Mouse (Mus musculus): ENCODE measurements around the gene Spsb1. TPM values are rescaled to one million over a fixed set of nuclear protein-coding genes. Genes with fewer than 3 reads are reported as not detected.

Spsb1 gene
- total and polyA plus RNA-seq, 3 experiments: 0.04 to 0.19 (median 0.07) TPM

DNA sequence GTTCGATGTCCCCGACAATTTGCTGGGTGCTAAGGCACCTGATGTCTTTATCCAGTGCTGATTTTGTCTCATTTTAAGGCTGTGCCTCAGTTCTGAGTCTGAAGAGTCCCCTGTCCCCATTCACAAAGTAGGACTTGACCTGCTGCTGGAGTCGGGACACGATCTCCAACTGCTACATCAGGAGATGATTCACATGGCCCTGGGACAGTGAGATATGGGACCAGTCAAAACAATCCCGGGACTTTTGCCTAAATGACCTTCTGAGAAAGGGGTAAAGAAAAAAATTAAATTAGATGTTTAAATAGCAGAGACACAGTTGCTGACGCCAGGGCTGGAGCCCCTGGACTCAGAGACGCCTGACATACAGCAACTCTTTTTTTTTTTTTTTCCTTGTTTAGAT lies 21.8 kb downstream of the Spsb1 start:
- peaks cover 2 to 9% of the 10 kb centered on the region in 2 experiments for H3K4me1 ChIP-seq (ENCODE audit: control insufficient read depth in 1 of 2, insufficient read depth in 2 of 2)
- no peak overlapping the region for H3K4me3 ChIP-seq (replicated peaks in 1 of 3; ENCODE audit: low read depth in 2 of 3, low read length in 2 of 3, poor library complexity in 1 of 3)
- dilution Hi-C loops (cut with MboI; ENCODE audit: extremely low pct_ligation_motif_present, extremely low pct_unique_long_range_greater_than_20kb, low sequenced_read_pairs) (no loop called here), in situ Hi-C loops (cut with MboI; ENCODE audit: low pct_ligation_motif_present, low pct_unique_long_range_greater_than_20kb, low sequenced_read_pairs) (no loop called here)
- DNase-seq (ENCODE audit: extremely low read depth): no peak
- H3K9me3 ChIP-seq (replicated peaks; ENCODE audit: low read length): peaks cover 12% of the 10 kb centered on the region
- no peak overlapping the region for H3K4me2 ChIP-seq (ENCODE audit: insufficient read depth, low read depth, poor library complexity, severe bottlenecking)
- no peak overlapping the region for H3K9ac ChIP-seq (ENCODE audit: insufficient read depth, low read depth)
- no peaks in the 10 kb centered on the region for H3K79me2 ChIP-seq (replicated peaks; ENCODE audit: control insufficient read depth, extremely low read depth, insufficient read depth, poor library complexity, severe bottlenecking)
- TF ChIP-seq JUND (conservative IDR thresholded peaks at IDR 0.05; ENCODE audit: low read depth, low read length): no peak
- TF ChIP-seq MAX (IDR thresholded peaks at IDR 0.05; ENCODE audit: low read length): no peak
- TF ChIP-seq SIN3A (IDR thresholded peaks at IDR 0.05; ENCODE audit: low read length): no peak
- TF ChIP-seq TBP (conservative IDR thresholded peaks at IDR 0.05; ENCODE audit: low read depth, low read length): no peak
- TF ChIP-seq BHLHE40 (IDR thresholded peaks at IDR 0.05; ENCODE audit: low read depth, low read length): no peak
- no peak for TF ChIP-seq CHD2 (IDR thresholded peaks at IDR 0.05; ENCODE audit: low read length)
- TF ChIP-seq MAZ (IDR thresholded peaks at IDR 0.05; ENCODE audit: low read depth, low read length): no peak
- no peak for TF ChIP-seq MYC (IDR thresholded peaks at IDR 0.05; ENCODE audit: low read depth, low read length)
- no peak for TF ChIP-seq MEF2A (IDR thresholded peaks at IDR 0.05; ENCODE audit: borderline replicate concordance, low read depth, low read length)
- TF ChIP-seq ZC3H11A (IDR thresholded peaks at IDR 0.05; ENCODE audit: low read depth, low read length): no peak
- TF ChIP-seq ZNF384 (IDR thresholded peaks at IDR 0.05; ENCODE audit: low read depth, low read length): no peak
- TF ChIP-seq E2F4 (IDR thresholded peaks at IDR 0.05; ENCODE audit: insufficient replicate concordance, low read depth, low read length): no peak
- no peak for TF ChIP-seq ZMIZ1 (IDR thresholded peaks at IDR 0.05; ENCODE audit: low read depth, low read length)
- no peak for TF ChIP-seq USF2 (conservative IDR thresholded peaks at IDR 0.05; ENCODE audit: low read depth, low read length)
- TF ChIP-seq POLR2A (IDR thresholded peaks at IDR 0.05; ENCODE audit: low read depth, low read length): no peak
- TF ChIP-seq CTCF (conservative IDR thresholded peaks at IDR 0.05 in 1 of 2, IDR thresholded peaks at IDR 0.05 in 1 of 2; ENCODE audit: low read depth in 2 of 2, low read length in 2 of 2): no peak
- TF ChIP-seq PAX5 (IDR thresholded peaks at IDR 0.05; ENCODE audit: low read length): no peak
- no peak for TF ChIP-seq ELF1 (IDR thresholded peaks at IDR 0.05; ENCODE audit: low read depth, low read length)
- no peak for TF ChIP-seq TCF12 (IDR thresholded peaks at IDR 0.05; ENCODE audit: low read depth, low read length)
- H3K27ac ChIP-seq (ENCODE audit: insufficient read depth, low read depth): no peak overlapping the region
- H3K36me3 ChIP-seq (replicated peaks in 1 of 2; ENCODE audit: control insufficient read depth in 1 of 2, insufficient read depth in 1 of 2, low read length in 1 of 2): no peaks in the 10 kb centered on the region
- H3K27me3 ChIP-seq (replicated peaks): peaks cover 74% of the 10 kb centered on the region

DNA sequence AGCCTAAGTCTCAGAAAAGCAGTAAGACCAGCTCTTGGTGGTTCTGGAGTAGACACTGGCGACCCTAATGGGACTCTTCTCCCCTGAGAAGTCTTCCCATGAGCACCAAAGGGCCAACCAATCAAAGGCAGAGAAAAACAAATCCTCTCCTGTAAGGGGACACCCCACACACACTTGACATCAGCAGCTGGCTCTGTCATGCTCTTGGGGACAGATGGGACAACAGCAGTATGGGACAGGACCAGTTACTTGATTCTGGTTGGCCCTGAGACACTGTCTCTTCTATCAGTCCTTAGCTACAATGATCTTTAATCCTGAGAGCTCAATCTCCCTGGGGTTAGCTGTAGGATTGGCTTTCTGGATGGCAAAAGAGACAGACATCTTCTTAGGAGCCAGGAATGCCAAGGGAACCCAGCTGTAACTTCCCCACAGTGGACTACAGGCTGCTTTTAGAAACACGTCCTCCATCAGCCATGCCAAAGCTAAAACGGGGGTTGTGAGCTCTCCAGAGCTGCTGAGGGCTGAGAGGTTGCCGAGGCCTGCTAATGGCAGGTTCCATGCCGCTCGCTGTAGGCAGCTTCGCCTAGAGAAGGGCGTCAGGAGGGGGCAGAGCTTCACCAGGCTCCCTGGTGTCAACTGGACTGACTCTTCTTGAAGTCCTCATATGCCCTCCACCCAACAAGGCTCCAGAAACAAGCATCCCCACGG lies 22.6 kb downstream of the Spsb1 start:
- dilution Hi-C loops (cut with MboI; ENCODE audit: extremely low pct_ligation_motif_present, extremely low pct_unique_long_range_greater_than_20kb, low sequenced_read_pairs): no loop called here
- peaks cover 72% of the 10 kb centered on the region for H3K27me3 ChIP-seq (replicated peaks)
- no peak for TF ChIP-seq CTCF (conservative IDR thresholded peaks at IDR 0.05 in 1 of 2, IDR thresholded peaks at IDR 0.05 in 1 of 2; ENCODE audit: low read depth in 2 of 2, low read length in 2 of 2)
- TF ChIP-seq ZKSCAN1 (IDR thresholded peaks at IDR 0.05; ENCODE audit: borderline replicate concordance, low read depth, low read length): no peak
- no peak for TF ChIP-seq POLR2A (IDR thresholded peaks at IDR 0.05; ENCODE audit: low read depth, low read length)
- no peak for TF ChIP-seq JUN (IDR thresholded peaks at IDR 0.05; ENCODE audit: insufficient read depth, low read depth, low read length)
- TF ChIP-seq ELF1 (IDR thresholded peaks at IDR 0.05; ENCODE audit: low read depth, low read length): no peak
- no peak for TF ChIP-seq SIN3A (IDR thresholded peaks at IDR 0.05; ENCODE audit: low read length)
- no peak for TF ChIP-seq TBP (conservative IDR thresholded peaks at IDR 0.05; ENCODE audit: low read depth, low read length)
- TF ChIP-seq NRF1 (IDR thresholded peaks at IDR 0.05; ENCODE audit: low read depth, low read length): no peak
- TF ChIP-seq HCFC1 (IDR thresholded peaks at IDR 0.05; ENCODE audit: low read depth, low read length): no peak
- TF ChIP-seq MXI1 (IDR thresholded peaks at IDR 0.05; ENCODE audit: low read depth, low read length): no peak
- TF ChIP-seq ZNF384 (IDR thresholded peaks at IDR 0.05; ENCODE audit: low read depth, low read length): no peak
- no peak for TF ChIP-seq UBTF (IDR thresholded peaks at IDR 0.05; ENCODE audit: low read depth, low read length)
- TF ChIP-seq RCOR1 (conservative IDR thresholded peaks at IDR 0.05; ENCODE audit: low read depth, low read length): no peak
- no peak for TF ChIP-seq MEF2A (IDR thresholded peaks at IDR 0.05; ENCODE audit: borderline replicate concordance, low read depth, low read length)
- no peak for TF ChIP-seq PAX5 (IDR thresholded peaks at IDR 0.05; ENCODE audit: low read length)
- TF ChIP-seq EP300 (IDR thresholded peaks at IDR 0.05; ENCODE audit: low read length): no peak
- TF ChIP-seq RAD21 (IDR thresholded peaks at IDR 0.05; ENCODE audit: low read depth, low read length): no peak
- no peak for TF ChIP-seq NELFE (IDR thresholded peaks at IDR 0.05; ENCODE audit: low read depth, low read length)
- no peak for TF ChIP-seq KAT2A (IDR thresholded peaks at IDR 0.05; ENCODE audit: insufficient replicate concordance, low read length)

More for the DNA sequence above, 22.6 kb downstream of the Spsb1 start:
- peaks cover 2 to 9% of the 10 kb centered on the region in 2 experiments for H3K4me1 ChIP-seq (ENCODE audit: control insufficient read depth in 1 of 2, insufficient read depth in 2 of 2)
- no peak overlapping the region for H3K9ac ChIP-seq (ENCODE audit: insufficient read depth, low read depth)
- no peak overlapping the region for H3K27ac ChIP-seq (ENCODE audit: insufficient read depth, low read depth)
- H3K9me3 ChIP-seq (replicated peaks; ENCODE audit: low read length): peaks cover 12% of the 10 kb centered on the region
- H3K4me3 ChIP-seq (replicated peaks in 1 of 3; ENCODE audit: low read depth in 2 of 3, low read length in 2 of 3, poor library complexity in 1 of 3): no peak overlapping the region
- in situ Hi-C loops (cut with MboI; ENCODE audit: low pct_ligation_motif_present, low pct_unique_long_range_greater_than_20kb, low sequenced_read_pairs): no loop called here
- no peak for DNase-seq (ENCODE audit: extremely low read depth)
- H3K4me2 ChIP-seq (ENCODE audit: insufficient read depth, low read depth, poor library complexity, severe bottlenecking): no peak overlapping the region
- H3K79me2 ChIP-seq (replicated peaks; ENCODE audit: control insufficient read depth, extremely low read depth, insufficient read depth, poor library complexity, severe bottlenecking): no peaks in the 10 kb centered on the region
- no peaks in the 10 kb centered on the region for H3K36me3 ChIP-seq (replicated peaks in 1 of 2; ENCODE audit: control insufficient read depth in 1 of 2, insufficient read depth in 1 of 2, low read length in 1 of 2)
